Mouse (Mus musculus): ENCODE measurements around the gene Gm281. TPM values are rescaled to one million over a fixed set of nuclear protein-coding genes. Genes with fewer than 3 reads are reported as not detected.

Gene Gm281
- polyA plus RNA-seq, 1 experiment from 2014 or later = not detected

DNA sequence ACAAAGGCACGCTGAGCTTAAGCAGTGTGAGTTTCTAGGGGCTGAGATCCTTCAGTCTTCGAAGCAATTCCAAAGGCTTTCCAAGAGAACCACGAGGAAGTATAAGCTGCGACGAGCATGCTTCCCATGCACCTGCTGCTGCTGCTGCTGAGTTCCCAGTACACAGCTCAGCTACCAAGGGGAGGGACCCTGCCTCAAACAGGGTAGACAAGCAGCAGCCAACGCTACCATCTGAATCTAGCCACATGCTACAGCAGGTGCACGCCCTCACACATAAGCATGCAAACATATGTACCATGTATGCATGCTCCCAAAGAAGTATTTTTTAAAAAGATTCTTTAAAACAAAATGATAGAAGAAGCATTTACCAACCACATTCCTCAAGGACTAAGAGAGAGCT lies 34.1 kb upstream of the Gm281 start:
- Histone ChIP-seq H3K4me1 (ENCODE audit: control insufficient read depth, insufficient read depth, low read depth, low read length) (no peaks in the 10 kb centered on the region), H3K36me3 (ENCODE audit: control insufficient read depth, insufficient read depth, low read length) (peaks cover 22% of the 10 kb centered on the region), H3K9me3 (ENCODE audit: control insufficient read depth, low read length) (no peaks in the 10 kb centered on the region), H3K4me3 (ENCODE audit: low read length) (no peak overlapping the region), H3K9ac (ENCODE audit: low read depth, low read length) (no peak overlapping the region), H3K27ac (ENCODE audit: low read depth, low read length) (no peak overlapping the region), H3K4me2 (ENCODE audit: low read length) (no peak overlapping the region), H3K27me3 (replicated peaks; ENCODE audit: control insufficient read depth, insufficient read depth, low read length) (no peaks in the 10 kb centered on the region)
- 92% methylated on average over 7 of the region's 7 CpGs for WGBS
- ATAC-seq = no peak

DNA sequence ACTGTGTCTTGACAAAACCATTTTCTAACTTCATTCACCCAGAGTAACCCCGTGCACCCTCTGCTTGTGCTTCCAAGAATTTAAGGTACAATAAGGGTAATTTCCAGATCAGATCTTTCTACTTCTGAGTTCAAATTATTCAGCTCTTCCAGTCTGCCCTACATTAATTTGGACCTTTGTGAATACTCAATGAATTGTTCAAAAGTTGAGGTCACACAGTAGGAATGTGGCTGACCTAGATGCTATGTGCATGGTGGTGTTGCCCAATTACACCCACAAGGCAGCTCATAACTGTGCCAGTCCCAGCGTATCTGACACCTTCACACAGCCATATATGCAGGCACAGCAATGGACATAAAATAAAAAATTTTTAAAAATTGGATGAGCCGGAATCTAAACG lies 30.4 kb upstream of the Gm281 start:
- Histone ChIP-seq H3K27ac (ENCODE audit: low read depth, low read length) (no peak overlapping the region), H3K9ac (ENCODE audit: low read depth, low read length) (no peak overlapping the region), H3K36me3 (ENCODE audit: control insufficient read depth, insufficient read depth, low read length) (peaks cover 11% of the 10 kb centered on the region), H3K4me3 (ENCODE audit: low read length) (no peak overlapping the region), H3K4me2 (ENCODE audit: low read length) (no peak overlapping the region), H3K4me1 (ENCODE audit: control insufficient read depth, insufficient read depth, low read depth, low read length) (no peaks in the 10 kb centered on the region), H3K9me3 (ENCODE audit: control insufficient read depth, low read length) (no peaks in the 10 kb centered on the region), H3K27me3 (replicated peaks; ENCODE audit: control insufficient read depth, insufficient read depth, low read length) (no peaks in the 10 kb centered on the region)
- ATAC-seq = no peak
- 94% methylated on average over 4 of the region's 4 CpGs for WGBS

DNA sequence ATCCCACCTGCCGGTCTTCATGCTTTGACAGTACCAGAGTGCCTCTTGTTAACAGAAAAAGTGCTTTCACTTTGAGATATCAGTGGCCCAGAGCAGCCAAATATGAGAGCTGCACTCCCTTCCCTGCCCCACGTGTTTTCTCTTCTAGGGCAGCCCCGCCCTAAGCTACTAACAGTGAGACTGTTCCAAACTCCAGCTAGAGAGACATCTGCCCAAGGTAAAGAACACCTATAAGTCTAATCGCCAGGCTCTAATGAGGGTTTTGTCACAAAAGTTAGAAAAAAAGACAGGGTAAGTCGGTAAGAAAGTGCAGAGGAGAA lies 19.7 kb upstream of the Gm281 start:
- Histone ChIP-seq H3K9ac (ENCODE audit: low read depth, low read length) (no peak overlapping the region), H3K4me3 (ENCODE audit: low read length) (no peak overlapping the region), H3K4me2 (ENCODE audit: low read length) (peak overlapping the region; percentile 61), H3K9me3 (ENCODE audit: control insufficient read depth, low read length) (no peaks in the 10 kb centered on the region), H3K27me3 (replicated peaks; ENCODE audit: control insufficient read depth, insufficient read depth, low read length) (no peaks in the 10 kb centered on the region), H3K27ac (ENCODE audit: low read depth, low read length) (no peak overlapping the region), H3K36me3 (ENCODE audit: control insufficient read depth, insufficient read depth, low read length) (no peaks in the 10 kb centered on the region), H3K4me1 (ENCODE audit: control insufficient read depth, insufficient read depth, low read depth, low read length) (no peaks in the 10 kb centered on the region; the same call in none of the 2 replicates)
- peak; percentile 20; the same call in 1 of the 2 replicates for ATAC-seq
- WGBS = 52% methylated on average over 5 of the region's 5 CpGs

DNA sequence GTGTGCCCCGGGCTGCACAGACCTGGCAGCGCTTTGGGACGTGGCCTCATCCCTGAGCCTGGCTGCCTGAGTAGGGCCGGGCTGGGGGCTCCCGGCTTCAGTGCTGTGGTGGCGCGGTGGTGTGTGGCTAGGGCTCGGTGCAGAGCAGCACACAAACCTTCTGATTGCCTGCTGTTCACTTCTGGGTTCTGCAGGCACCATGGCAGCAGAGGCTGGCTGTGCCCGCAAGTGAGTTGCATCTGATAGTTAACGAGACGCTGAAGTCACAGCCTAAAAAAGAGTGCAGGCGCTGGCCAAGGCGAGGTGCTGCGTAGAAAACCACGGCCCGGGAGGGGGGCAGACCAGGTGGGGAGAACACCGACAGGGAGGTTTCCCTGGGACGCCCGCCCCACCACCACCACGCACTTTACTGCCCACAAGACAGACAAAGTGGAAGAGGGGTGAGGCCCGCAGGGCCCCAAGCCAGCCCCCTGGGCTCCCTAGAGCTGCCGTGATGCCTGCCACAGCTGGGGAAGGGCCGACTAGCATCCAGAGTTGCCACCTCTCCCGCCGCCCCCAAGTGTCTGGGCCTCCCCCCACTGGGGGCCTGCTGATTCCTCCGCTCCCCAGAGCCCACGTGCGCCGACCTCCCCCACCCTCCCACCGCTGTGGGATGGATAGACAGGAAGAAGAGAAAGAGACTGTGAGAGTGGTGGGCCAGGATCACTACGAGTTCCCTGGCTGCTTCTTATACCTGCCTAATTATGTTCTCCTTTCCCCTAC lies 19.2 kb upstream of the Gm281 start:
- Histone ChIP-seq H3K9ac (ENCODE audit: low read depth, low read length) (peak overlapping the region; percentile 58), H3K27me3 (replicated peaks; ENCODE audit: control insufficient read depth, insufficient read depth, low read length) (no peaks in the 10 kb centered on the region), H3K4me2 (ENCODE audit: low read length) (peak overlapping the region; percentile 61), H3K4me3 (ENCODE audit: low read length) (peak overlapping the region; percentile 36), H3K27ac (ENCODE audit: low read depth, low read length) (no peak overlapping the region), H3K9me3 (ENCODE audit: control insufficient read depth, low read length) (no peaks in the 10 kb centered on the region), H3K4me1 (ENCODE audit: control insufficient read depth, insufficient read depth, low read depth, low read length) (no peaks in the 10 kb centered on the region; the same call in none of the 2 replicates), H3K36me3 (ENCODE audit: control insufficient read depth, insufficient read depth, low read length) (no peaks in the 10 kb centered on the region)
- peak; percentile 69 for ATAC-seq
- 32% methylated on average over 28 of the region's 31 CpGs for WGBS

DNA sequence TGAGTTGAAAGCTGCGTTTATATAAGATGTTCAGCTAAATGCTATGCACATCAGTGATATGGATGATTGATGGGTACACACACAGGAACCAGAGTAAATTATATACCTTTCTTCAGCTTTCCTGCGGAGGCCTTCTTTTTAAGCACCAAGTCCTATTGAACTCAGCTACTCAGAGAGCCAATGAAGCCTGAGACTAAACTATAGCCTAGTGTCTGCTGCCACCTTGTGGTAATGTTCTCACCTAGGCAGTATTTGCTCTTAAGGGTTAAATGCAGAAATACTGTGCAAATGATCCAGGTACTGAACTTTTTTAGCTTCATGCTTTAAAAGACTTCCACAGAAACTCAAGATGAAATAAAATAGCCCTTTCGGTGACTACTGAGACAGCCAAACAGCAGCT lies 3.4 kb upstream of the Gm281 start:
- peak; percentile 90 for ATAC-seq
- H3K36me3 ChIP-seq (ENCODE audit: control insufficient read depth, insufficient read depth, low read length) = no peaks in the 10 kb centered on the region
- WGBS = 45% methylated on average over 3 of the region's 3 CpGs

DNA sequence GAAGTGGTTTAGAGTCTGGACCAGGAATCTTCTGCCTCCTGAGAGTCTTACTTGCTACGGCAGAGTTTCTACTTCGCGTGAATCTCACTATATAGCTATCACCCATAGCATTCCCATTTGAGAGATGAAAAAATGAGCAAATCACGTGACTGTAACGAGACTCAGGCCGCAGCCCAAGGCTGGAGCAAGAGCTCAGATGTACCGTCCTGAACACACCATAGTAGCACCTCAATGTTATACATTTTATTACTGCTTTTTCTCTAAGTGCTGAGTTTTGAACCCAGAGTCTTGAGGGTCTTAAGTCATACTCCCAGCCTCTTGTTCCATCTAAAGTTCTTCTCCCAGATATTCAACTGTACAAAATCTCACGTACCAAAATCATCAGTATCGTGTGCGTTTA lies 2.9 kb upstream of the Gm281 start:
- Histone ChIP-seq H3K27ac (ENCODE audit: low read depth, low read length) (no peak overlapping the region), H3K36me3 (ENCODE audit: control insufficient read depth, insufficient read depth, low read length) (no peaks in the 10 kb centered on the region), H3K4me3 (ENCODE audit: low read length) (no peak overlapping the region), H3K27me3 (replicated peaks; ENCODE audit: control insufficient read depth, insufficient read depth, low read length) (no peaks in the 10 kb centered on the region), H3K9me3 (ENCODE audit: control insufficient read depth, low read length) (no peaks in the 10 kb centered on the region), H3K4me2 (ENCODE audit: low read length) (no peak overlapping the region), H3K9ac (ENCODE audit: low read depth, low read length) (no peak overlapping the region), H3K4me1 (ENCODE audit: control insufficient read depth, insufficient read depth, low read depth, low read length) (no peaks in the 10 kb centered on the region)
- WGBS = 93% methylated on average over 10 of the region's 10 CpGs
- ATAC-seq = no peak

More for the DNA sequence above, 3.4 kb upstream of the Gm281 start:
- H3K4me1 ChIP-seq (ENCODE audit: control insufficient read depth, insufficient read depth, low read depth, low read length) = no peaks in the 10 kb centered on the region
- no peak overlapping the region for H3K9ac ChIP-seq (ENCODE audit: low read depth, low read length)
- H3K27me3 ChIP-seq (replicated peaks; ENCODE audit: control insufficient read depth, insufficient read depth, low read length) = no peaks in the 10 kb centered on the region
- no peak overlapping the region for H3K4me2 ChIP-seq (ENCODE audit: low read length)
- no peak overlapping the region for H3K27ac ChIP-seq (ENCODE audit: low read depth, low read length)
- no peaks in the 10 kb centered on the region for H3K9me3 ChIP-seq (ENCODE audit: control insufficient read depth, low read length)
- no peak overlapping the region for H3K4me3 ChIP-seq (ENCODE audit: low read length)

DNA sequence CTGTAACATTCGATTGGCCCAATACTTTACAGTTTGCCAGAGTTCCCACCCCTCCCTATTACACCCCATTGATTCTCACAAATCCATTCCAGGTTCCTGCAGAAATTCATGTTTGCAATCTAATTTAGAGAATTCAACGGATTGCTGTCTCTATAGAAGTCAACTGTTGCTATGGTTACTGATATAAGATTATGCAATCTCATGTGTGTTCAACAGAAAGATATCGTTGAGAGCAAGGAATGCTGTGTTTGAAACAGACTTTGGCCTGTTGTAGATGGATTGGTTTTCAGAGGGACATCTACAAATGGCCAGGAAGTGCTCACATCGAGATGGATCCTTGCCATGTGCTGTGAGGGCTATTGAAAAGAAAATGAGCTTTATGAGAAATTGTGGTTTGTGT lies 929 bp upstream of the Gm281 start:
- Histone ChIP-seq H3K4me2 (ENCODE audit: low read length) (no peak overlapping the region), H3K9ac (ENCODE audit: low read depth, low read length) (no peak overlapping the region), H3K36me3 (ENCODE audit: control insufficient read depth, insufficient read depth, low read length) (no peaks in the 10 kb centered on the region), H3K27ac (ENCODE audit: low read depth, low read length) (no peak overlapping the region), H3K4me3 (ENCODE audit: low read length) (no peak overlapping the region), H3K4me1 (ENCODE audit: control insufficient read depth, insufficient read depth, low read depth, low read length) (no peaks in the 10 kb centered on the region), H3K9me3 (ENCODE audit: control insufficient read depth, low read length) (no peaks in the 10 kb centered on the region), H3K27me3 (replicated peaks; ENCODE audit: control insufficient read depth, insufficient read depth, low read length) (no peaks in the 10 kb centered on the region)
- no peak; the same call in 1 of the 2 replicates for ATAC-seq
- WGBS = 64% methylated on average over 4 of the region's 4 CpGs

DNA sequence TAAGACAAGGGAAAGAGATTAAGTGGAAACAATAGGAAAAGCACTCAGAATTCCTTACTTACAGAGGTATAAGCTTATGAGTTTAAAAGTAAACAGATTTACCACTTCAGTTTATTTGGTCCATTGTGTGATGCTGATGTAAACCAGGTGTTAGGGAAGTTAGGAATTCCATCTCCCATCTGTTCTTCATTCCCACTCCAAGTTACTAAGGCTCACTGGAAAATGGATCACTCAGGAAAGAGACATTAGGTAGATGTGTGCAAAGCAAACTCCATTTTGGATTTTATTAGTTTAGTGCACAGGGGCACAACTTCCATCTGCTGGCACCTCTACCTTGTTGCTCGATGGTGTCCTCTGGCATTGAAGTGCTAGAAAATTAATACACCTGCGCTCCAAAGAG lies 4.1 kb downstream of the Gm281 start:
- H3K9me3 ChIP-seq (ENCODE audit: control insufficient read depth, low read length) = no peaks in the 10 kb centered on the region
- no peak overlapping the region for H3K27ac ChIP-seq (ENCODE audit: low read depth, low read length)
- H3K4me2 ChIP-seq (ENCODE audit: low read length) = no peak overlapping the region
- no peak overlapping the region for H3K9ac ChIP-seq (ENCODE audit: low read depth, low read length)
- H3K4me1 ChIP-seq (ENCODE audit: control insufficient read depth, insufficient read depth, low read depth, low read length) = no peaks in the 10 kb centered on the region
- no peak overlapping the region for H3K4me3 ChIP-seq (ENCODE audit: low read length)
- H3K36me3 ChIP-seq (ENCODE audit: control insufficient read depth, insufficient read depth, low read length) = no peaks in the 10 kb centered on the region
- ATAC-seq = no peak
- 82% methylated on average over 2 of the region's 2 CpGs for WGBS
- H3K27me3 ChIP-seq (replicated peaks; ENCODE audit: control insufficient read depth, insufficient read depth, low read length) = no peaks in the 10 kb centered on the region

DNA sequence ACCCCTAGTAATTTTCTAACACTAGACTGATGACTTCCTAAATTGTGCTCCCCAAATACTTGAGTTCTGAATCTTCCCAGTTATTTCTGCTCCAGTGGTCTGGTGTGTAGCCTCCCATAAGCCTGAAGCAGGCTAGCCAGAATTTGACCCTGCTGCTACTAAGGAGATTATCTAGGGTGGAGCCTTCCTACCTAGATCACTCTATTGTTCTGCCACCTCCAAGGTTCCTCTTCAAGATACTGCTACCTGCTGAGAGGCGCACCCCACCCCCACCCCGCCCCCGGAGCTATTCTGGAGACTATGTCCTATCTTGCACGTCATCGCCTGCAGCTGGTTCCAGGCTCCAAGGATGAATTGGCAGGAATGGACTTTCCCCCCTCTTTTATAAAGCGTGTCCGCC lies 7.1 kb downstream of the Gm281 start:
- WGBS = 88% methylated on average over 7 of the region's 7 CpGs
- ATAC-seq = no peak
- H3K4me2 ChIP-seq (ENCODE audit: low read length) = no peak overlapping the region
- H3K4me3 ChIP-seq (ENCODE audit: low read length) = no peak overlapping the region
- H3K4me1 ChIP-seq (ENCODE audit: control insufficient read depth, insufficient read depth, low read depth, low read length) = no peaks in the 10 kb centered on the region
- H3K9me3 ChIP-seq (ENCODE audit: control insufficient read depth, low read length) = no peaks in the 10 kb centered on the region
- no peaks in the 10 kb centered on the region for H3K36me3 ChIP-seq (ENCODE audit: control insufficient read depth, insufficient read depth, low read length)
- H3K9ac ChIP-seq (ENCODE audit: low read depth, low read length) = no peak overlapping the region
- no peak overlapping the region for H3K27ac ChIP-seq (ENCODE audit: low read depth, low read length)
- H3K27me3 ChIP-seq (replicated peaks; ENCODE audit: control insufficient read depth, insufficient read depth, low read length) = no peaks in the 10 kb centered on the region
